17 mouse cellular contexts compared by ENCODE assay signal in the genomic region with DNA sequence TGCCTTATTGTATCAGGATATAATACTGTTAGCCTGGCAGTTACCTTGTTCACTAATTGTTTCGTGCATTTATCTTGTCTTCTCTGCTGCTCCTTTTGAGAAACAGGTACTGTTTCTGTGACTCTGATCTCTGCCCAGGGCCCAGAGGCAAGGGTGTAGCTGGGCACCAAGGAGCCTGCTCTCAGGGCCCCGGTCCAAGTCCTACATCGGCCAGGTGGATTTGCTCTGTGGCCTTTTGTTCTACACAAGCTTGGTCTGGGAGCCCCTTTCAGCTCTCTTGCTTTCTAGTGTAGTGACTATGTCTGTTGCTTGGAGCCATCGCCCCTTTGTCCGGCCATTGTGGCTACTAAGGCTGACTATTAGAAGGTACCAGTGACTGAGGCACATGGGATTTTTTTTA.
"Had no signal": no experiment of that assay in that cellular context is flagged by ENCODE, and none has a peak within 500 bp of the region (broad histone marks: within the 10 kb centered on the region; RNA-seq: fewer than 3 reads in every experiment).

No protein-coding gene starts in this region.

- H3K27ac ChIP-seq: kidney, postnatal 0 days; left cerebral cortex, adult 2 months; limb, embryonic 13.5 days; liver, embryonic 15.5 days; lung, embryonic 15.5 days had no signal

- H3K36me3 ChIP-seq: lung, embryonic 15.5 days; midbrain, embryonic 12.5 days had no signal

- H3K4me2 ChIP-seq: limb, embryonic 13.5 days; liver, embryonic 12.5 days; liver, embryonic 15.5 days; lung, embryonic 15.5 days; midbrain, embryonic 12.5 days had no signal

- DNase-seq: kidney, adult 18-20 months; layer of hippocampus, postnatal 36 days; liver; lung, adult 18-20 months; lung, postnatal 10 days; lung, postnatal 36 days; thymus, adult 18-20 months; thymus, postnatal 36 days had no signal

- ATAC-seq: intestine, embryonic 16.5 days; liver, embryonic 12.5 days had no signal

- H3K9ac ChIP-seq: limb, embryonic 13.5 days; liver, embryonic 12.5 days; liver, embryonic 15.5 days; lung, embryonic 15.5 days had no signal

- H3K9me3 ChIP-seq: limb, embryonic 13.5 days; liver, embryonic 12.5 days; liver, embryonic 15.5 days; lung, embryonic 15.5 days; megakaryocyte, embryonic 14.5 days; midbrain, embryonic 12.5 days had no signal

- H3K4me3 ChIP-seq: left cerebral cortex, adult 2 months; limb, embryonic 13.5 days; liver, embryonic 12.5 days; liver, embryonic 15.5 days; lung, embryonic 15.5 days; midbrain, embryonic 12.5 days had no signal

- H3K27me3 ChIP-seq: limb, embryonic 13.5 days; liver, embryonic 12.5 days; liver, embryonic 15.5 days; lung, embryonic 15.5 days; megakaryocyte, embryonic 14.5 days had no signal
